27 mouse cellular contexts compared by ENCODE assay signal in the genomic region with DNA sequence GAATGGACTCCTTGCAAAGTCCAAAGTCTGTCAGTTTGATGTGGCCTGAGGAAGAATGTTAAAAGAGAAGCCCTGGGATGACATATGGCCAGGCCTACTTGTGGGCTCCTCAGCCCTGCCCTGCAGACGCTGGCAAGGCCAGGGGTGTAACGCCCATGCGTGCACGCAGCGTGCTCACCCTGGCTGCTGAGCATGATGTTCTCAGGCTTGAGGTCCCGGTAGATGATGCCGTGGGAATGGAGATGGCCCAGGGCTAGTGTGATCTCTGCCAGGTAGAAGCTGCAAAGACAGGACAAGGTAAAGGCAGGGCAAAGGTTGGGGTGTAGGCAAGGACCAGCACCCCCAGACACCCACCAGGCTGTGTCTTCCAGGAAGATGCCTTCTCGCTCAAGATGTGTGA. TPM values are rescaled to one million over a fixed set of nuclear protein-coding genes. Genes with fewer than 3 reads are reported as not detected.
"Had no signal": no experiment of that assay in that cellular context is flagged by ENCODE, and none has a peak within 500 bp of the region (broad histone marks: within the 10 kb centered on the region; RNA-seq: fewer than 3 reads in every experiment).

No protein-coding gene starts in this region.

- H3K4me3 ChIP-seq: gastrocnemius, adult 2 months; heart, embryonic 10.5 days; heart, embryonic 12.5 days; hindbrain, embryonic 10.5 days; hindbrain, embryonic 13.5 days; intestine, embryonic 15.5 days; layer of hippocampus, adult 2 months; left cerebral cortex, adult 2 months; limb, embryonic 10.5 days; limb, embryonic 12.5 days; liver, embryonic 13.5 days; liver, embryonic 15.5 days had no signal

- ATAC-seq: hindbrain, embryonic 16.5 days; inflammation-experienced regulatory T-cells, adult 6 months; intestine, embryonic 15.5 days; intestine, postnatal 0 days; liver, postnatal 0 days had no signal

- H3K27ac ChIP-seq: gastrocnemius, adult 2 months; heart, embryonic 10.5 days; hindbrain, embryonic 10.5 days; hindbrain, embryonic 13.5 days; intestine, embryonic 15.5 days; layer of hippocampus, adult 2 months; left cerebral cortex, adult 2 months; limb, embryonic 10.5 days; limb, embryonic 12.5 days; liver, embryonic 13.5 days; liver, embryonic 15.5 days had no signal

- H3K9ac ChIP-seq: heart, embryonic 12.5 days; hindbrain, embryonic 13.5 days; intestine, embryonic 15.5 days; limb, embryonic 12.5 days; liver, embryonic 13.5 days; liver, embryonic 15.5 days; liver, postnatal 0 days had no signal

- H3K9me3 ChIP-seq: heart, embryonic 10.5 days; heart, embryonic 12.5 days; hindbrain, embryonic 10.5 days; hindbrain, embryonic 13.5 days; intestine, embryonic 15.5 days; limb, embryonic 10.5 days; limb, embryonic 12.5 days; liver, embryonic 13.5 days; liver, embryonic 15.5 days had no signal

- DNase-seq: gastrocnemius, adult 2 months; gastrocnemius, postnatal 10 days; heart, postnatal 10 days; heart, postnatal 4 days; kidney, adult 18-20 months; kidney, adult 8-10 months; kidney, postnatal 10 days; kidney, postnatal 4 days; liver; liver, embryonic 13.5 days; liver, postnatal 0 days had no signal

- H3K27me3 ChIP-seq: heart, embryonic 12.5 days; hindbrain, embryonic 13.5 days; intestine, embryonic 15.5 days; limb, embryonic 12.5 days; liver, embryonic 13.5 days; liver, embryonic 15.5 days had no signal

- H3K4me2 ChIP-seq: heart, embryonic 12.5 days; hindbrain, embryonic 13.5 days; intestine, embryonic 15.5 days; limb, embryonic 12.5 days; liver, embryonic 11.5 days; liver, embryonic 13.5 days; liver, embryonic 15.5 days had no signal

RNA-seq across cellular contexts. Expression of a gene that starts 15.2 kb away (rescaled TPM):
- polyA plus RNA-seq: heart, embryonic 10.5 days; heart, embryonic 14.5 days; heart, embryonic 16.5 days had no signal
